Mouse (Mus musculus): ENCODE data around the gene Ergic2. TPM values are rescaled to one million over a fixed set of nuclear protein-coding genes. Genes with fewer than 3 reads are reported as not detected.

Ergic2 gene
- polyA plus RNA-seq (2014; fragmentation: Nextera tagmentation; extraction: Ambion mirVana), result 156 and 172 TPM in 2 replicates

DNA sequence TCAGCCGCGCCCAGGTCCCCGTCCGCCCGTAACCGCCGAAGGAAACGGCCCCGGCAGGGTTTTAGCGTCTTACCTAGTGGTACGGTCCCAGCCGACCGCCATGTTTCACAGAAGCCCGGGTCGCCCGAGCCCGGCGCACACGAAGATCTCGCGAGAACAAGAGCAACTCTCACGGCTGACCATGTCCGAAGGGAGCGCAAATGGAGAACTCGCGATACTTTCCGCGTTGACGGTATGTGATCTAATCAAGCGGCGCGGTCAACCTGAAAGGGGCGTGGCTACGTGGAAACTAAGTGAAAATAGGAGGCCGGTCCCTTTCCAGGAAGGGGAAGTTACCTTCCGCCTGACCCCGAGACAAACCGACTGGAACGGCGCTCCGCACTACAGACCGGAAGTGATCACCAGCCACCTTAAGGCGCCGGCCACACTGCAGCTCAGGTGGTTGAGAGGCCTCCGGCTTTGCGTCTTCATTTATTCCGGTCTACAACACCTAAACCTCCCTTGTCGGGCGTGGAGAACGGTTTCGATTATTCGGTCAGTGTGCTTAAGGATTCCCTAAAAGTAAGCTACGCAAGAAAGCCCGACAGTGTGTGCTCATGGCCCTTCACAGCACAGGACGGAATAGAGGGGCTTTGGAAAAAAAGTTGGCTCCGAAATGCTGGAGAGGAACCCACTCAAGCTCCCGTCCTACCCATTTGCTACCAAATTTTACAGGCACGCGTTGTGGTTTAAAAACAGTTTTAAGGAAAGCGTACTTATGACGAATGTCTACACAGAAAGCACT is at the start of gene Ergic2:
Gene Ergic2 (minus strand): TSS at position 478 of the 784 bp plus-strand sequence.
- Histone ChIP-seq H3K36me3 (ENCODE audit: control insufficient read depth, insufficient read depth, low read length) (no peaks in the 10 kb centered on the region), H3K4me2 (peak within 1 kb of the TSS; percentile 82), H3K9ac (ENCODE audit: low read depth, low read length) (peak within 1 kb of the TSS; percentile 97), H3K4me3 (ENCODE audit: low read depth, low read length) (peak within 1 kb of the TSS; percentile 97), H3K4me1 (replicated peaks; ENCODE audit: control insufficient read depth, insufficient read depth, low read length) (0 out of 2 replicates have a peak, but pooled peaks cover 2% of the 10 kb centered on the region), H3K9me3 (ENCODE audit: control insufficient read depth, low read length) (no peaks in the 10 kb centered on the region), H3K27ac (ENCODE audit: low read depth, low read length) (peak within 1 kb of the TSS; percentile 91), H3K27me3 (replicated peaks; ENCODE audit: control insufficient read depth, insufficient read depth, low read length) (no peaks in the 10 kb centered on the region)
- ATAC-seq (replicated peaks; ENCODE audit: low FRiP score) (peak; percentile 96), DNase-seq (ENCODE audit: low spot score) (peak; percentile 91)
- under 1% methylated on average over 61 of the region's 61 CpGs for WGBS

DNA sequence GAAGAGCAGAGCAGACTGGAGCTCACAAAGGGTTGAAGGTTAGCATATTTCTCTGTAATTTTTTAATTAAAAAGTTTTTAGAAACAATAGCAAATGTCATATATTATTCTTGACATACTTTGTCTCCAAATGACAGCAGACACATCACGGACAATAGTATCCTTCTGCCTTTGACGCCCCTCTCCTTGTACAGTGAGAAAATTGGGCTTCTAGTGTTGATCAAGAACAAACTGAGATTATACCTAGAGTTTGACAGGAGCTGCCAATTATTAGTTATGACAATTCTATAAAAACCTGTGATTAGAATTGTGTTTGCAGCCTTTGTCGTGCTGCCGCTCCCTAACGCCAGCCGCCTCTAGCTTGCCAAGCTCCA is 48.5 kb upstream of the Ergic2 start:
- ATAC-seq (replicated peaks; ENCODE audit: low FRiP score), result no peak
- no peaks in the 10 kb centered on the region for H3K27me3 ChIP-seq (replicated peaks; ENCODE audit: control insufficient read depth, insufficient read depth, low read length)
- no peak overlapping the region for H3K4me3 ChIP-seq (ENCODE audit: low read depth, low read length)
- no peaks in the 10 kb centered on the region for H3K9me3 ChIP-seq (ENCODE audit: control insufficient read depth, low read length)
- H3K4me1 ChIP-seq (replicated peaks; ENCODE audit: control insufficient read depth, insufficient read depth, low read length), result peaks cover 5% of the 10 kb centered on the region; the same call in 1 of the 2 replicates
- H3K9ac ChIP-seq (ENCODE audit: low read depth, low read length), result no peak overlapping the region
- no peak overlapping the region for H3K27ac ChIP-seq (ENCODE audit: low read depth, low read length)
- no peak overlapping the region for H3K4me2 ChIP-seq
- no peak for DNase-seq (ENCODE audit: low spot score)
- 93% methylated on average over 6 of the region's 6 CpGs for WGBS
- H3K36me3 ChIP-seq (ENCODE audit: control insufficient read depth, insufficient read depth, low read length), result no peaks in the 10 kb centered on the region

DNA sequence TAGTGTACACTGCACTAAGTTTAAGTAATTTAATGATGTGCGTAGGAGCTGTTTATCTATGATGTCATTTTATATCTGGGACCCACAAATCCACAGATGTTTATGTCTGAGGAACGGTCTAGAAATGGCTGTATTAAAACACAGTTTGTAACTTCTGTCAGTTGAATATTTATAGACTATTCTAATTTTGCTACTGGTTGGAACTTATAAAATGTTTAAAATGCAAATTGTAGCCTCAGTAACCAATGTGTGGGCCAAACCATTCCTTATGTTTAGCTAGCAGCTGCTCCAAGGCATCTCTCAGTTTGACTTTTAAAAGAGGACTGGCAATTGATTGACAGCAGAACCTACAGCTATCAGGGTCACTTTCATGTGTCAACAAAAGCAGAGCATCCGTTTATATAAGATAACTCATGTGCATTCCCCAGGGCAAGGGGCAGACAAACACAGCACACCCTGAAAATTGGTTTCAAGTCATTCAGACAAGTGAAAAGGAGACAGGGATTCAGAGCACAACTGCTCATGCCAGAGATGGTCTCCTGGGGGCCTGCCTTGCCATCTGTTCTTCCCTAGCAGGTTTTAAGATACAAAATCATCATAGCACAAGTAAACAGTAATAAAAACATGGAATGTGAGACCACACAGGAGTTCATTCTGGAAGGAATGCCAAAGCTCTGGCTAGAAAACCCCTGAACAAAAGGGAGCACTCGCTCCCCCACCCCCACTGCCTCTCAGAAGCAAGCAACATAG is 48.0 kb upstream of the Ergic2 start:
- Histone ChIP-seq H3K27ac (ENCODE audit: low read depth, low read length) (no peak overlapping the region), H3K27me3 (replicated peaks; ENCODE audit: control insufficient read depth, insufficient read depth, low read length) (no peaks in the 10 kb centered on the region), H3K9ac (ENCODE audit: low read depth, low read length) (no peak overlapping the region), H3K9me3 (ENCODE audit: control insufficient read depth, low read length) (no peaks in the 10 kb centered on the region), H3K36me3 (ENCODE audit: control insufficient read depth, insufficient read depth, low read length) (no peaks in the 10 kb centered on the region), H3K4me2 (no peak overlapping the region), H3K4me3 (ENCODE audit: low read depth, low read length) (no peak overlapping the region), H3K4me1 (replicated peaks; ENCODE audit: control insufficient read depth, insufficient read depth, low read length) (peaks cover 5% of the 10 kb centered on the region; the same call in 1 of the 2 replicates)
- peak; percentile 31; the same call in 1 of the 2 replicates for ATAC-seq (replicated peaks; ENCODE audit: low FRiP score)
- DNase-seq (ENCODE audit: low spot score), result no peak
- WGBS, result 56% methylated on average over 4 of the region's 4 CpGs

DNA sequence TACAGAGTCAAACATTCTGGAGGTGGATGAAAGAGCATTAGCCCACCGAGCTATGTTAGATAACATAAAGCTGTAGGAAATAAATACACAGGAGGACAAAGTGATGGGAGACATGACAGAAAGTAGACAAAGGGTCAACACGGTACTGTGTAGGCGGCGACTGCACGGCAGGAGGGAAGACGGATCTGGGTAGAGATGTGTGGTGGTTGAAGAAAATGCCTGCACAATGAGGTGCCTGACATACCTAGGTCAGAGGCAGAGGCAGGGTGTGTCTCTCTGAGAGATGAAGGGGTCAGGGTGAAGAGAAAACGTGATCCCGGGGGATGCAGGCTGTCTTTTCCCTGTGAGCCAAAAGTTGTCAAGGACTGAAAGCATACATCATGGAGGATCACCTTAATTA is 46.9 kb upstream of the Ergic2 start:
- Histone ChIP-seq H3K4me2 (no peak overlapping the region), H3K27ac (ENCODE audit: low read depth, low read length) (no peak overlapping the region), H3K27me3 (replicated peaks; ENCODE audit: control insufficient read depth, insufficient read depth, low read length) (no peaks in the 10 kb centered on the region), H3K36me3 (ENCODE audit: control insufficient read depth, insufficient read depth, low read length) (no peaks in the 10 kb centered on the region), H3K9me3 (ENCODE audit: control insufficient read depth, low read length) (no peaks in the 10 kb centered on the region), H3K4me1 (replicated peaks; ENCODE audit: control insufficient read depth, insufficient read depth, low read length) (peaks cover 5% of the 10 kb centered on the region; the same call in 1 of the 2 replicates), H3K4me3 (ENCODE audit: low read depth, low read length) (no peak overlapping the region), H3K9ac (ENCODE audit: low read depth, low read length) (no peak overlapping the region)
- DNase-seq (ENCODE audit: low spot score), result no peak
- WGBS, result 72% methylated on average over 8 of the region's 8 CpGs
- ATAC-seq (replicated peaks; ENCODE audit: low FRiP score), result no peak

DNA sequence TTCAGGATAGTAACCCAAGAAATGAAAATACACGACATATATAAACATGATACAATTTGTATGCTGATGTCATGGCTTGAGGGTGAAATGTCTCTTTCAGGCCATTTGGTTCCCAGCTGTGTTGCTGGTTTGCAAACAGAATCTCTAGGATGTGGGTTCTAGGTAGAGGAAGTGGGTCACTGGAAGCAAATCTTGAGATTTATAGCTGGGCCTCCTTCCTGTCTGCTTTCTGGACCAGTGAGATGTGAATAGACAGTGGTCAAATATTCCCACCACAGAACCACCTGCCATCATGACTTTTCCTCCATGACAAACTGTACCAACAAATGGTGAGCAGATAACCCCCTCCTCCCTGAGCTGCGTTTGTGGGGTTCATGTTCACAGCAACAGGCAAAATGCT is 45.6 kb upstream of the Ergic2 start:
- Histone ChIP-seq H3K36me3 (ENCODE audit: control insufficient read depth, insufficient read depth, low read length) (no peaks in the 10 kb centered on the region), H3K4me2 (no peak overlapping the region), H3K9ac (ENCODE audit: low read depth, low read length) (no peak overlapping the region), H3K4me1 (replicated peaks; ENCODE audit: control insufficient read depth, insufficient read depth, low read length) (peaks cover 5% of the 10 kb centered on the region; the same call in 1 of the 2 replicates), H3K4me3 (ENCODE audit: low read depth, low read length) (no peak overlapping the region), H3K9me3 (ENCODE audit: control insufficient read depth, low read length) (no peaks in the 10 kb centered on the region), H3K27ac (ENCODE audit: low read depth, low read length) (no peak overlapping the region), H3K27me3 (replicated peaks; ENCODE audit: control insufficient read depth, insufficient read depth, low read length) (no peaks in the 10 kb centered on the region)
- 70% methylated on average over 2 of the region's 2 CpGs for WGBS
- DNase-seq (ENCODE audit: low spot score), result no peak
- no peak for ATAC-seq (replicated peaks; ENCODE audit: low FRiP score)

DNA sequence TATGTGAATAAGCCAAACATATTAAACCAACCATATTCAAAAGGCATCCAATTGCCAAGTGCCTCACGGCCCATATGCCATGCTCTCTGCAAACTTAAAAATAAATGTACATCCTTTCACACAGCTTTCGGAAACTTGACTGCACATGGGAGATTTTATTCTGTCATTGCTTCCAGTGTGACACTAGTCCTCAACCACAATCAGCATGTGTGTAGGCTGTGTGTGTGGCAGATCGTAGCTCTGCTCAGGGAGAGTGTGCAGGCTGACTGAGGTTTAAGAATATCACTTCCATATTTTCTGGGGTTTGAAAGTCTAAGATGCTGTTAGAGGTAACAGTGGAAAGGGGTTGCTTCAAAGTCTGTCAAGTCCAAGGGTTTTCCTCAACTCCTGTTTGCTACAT is 43.9 kb upstream of the Ergic2 start:
- Histone ChIP-seq H3K9me3 (ENCODE audit: control insufficient read depth, low read length) (no peaks in the 10 kb centered on the region), H3K4me1 (replicated peaks; ENCODE audit: control insufficient read depth, insufficient read depth, low read length) (peaks cover 5% of the 10 kb centered on the region; the same call in 1 of the 2 replicates), H3K27ac (ENCODE audit: low read depth, low read length) (no peak overlapping the region), H3K4me2 (no peak overlapping the region), H3K36me3 (ENCODE audit: control insufficient read depth, insufficient read depth, low read length) (no peaks in the 10 kb centered on the region), H3K27me3 (replicated peaks; ENCODE audit: control insufficient read depth, insufficient read depth, low read length) (no peaks in the 10 kb centered on the region), H3K9ac (ENCODE audit: low read depth, low read length) (no peak overlapping the region), H3K4me3 (ENCODE audit: low read depth, low read length) (no peak overlapping the region)
- 79% methylated on average over 3 of the region's 3 CpGs for WGBS
- ATAC-seq (replicated peaks; ENCODE audit: low FRiP score) (no peak), DNase-seq (ENCODE audit: low spot score) (no peak)

DNA sequence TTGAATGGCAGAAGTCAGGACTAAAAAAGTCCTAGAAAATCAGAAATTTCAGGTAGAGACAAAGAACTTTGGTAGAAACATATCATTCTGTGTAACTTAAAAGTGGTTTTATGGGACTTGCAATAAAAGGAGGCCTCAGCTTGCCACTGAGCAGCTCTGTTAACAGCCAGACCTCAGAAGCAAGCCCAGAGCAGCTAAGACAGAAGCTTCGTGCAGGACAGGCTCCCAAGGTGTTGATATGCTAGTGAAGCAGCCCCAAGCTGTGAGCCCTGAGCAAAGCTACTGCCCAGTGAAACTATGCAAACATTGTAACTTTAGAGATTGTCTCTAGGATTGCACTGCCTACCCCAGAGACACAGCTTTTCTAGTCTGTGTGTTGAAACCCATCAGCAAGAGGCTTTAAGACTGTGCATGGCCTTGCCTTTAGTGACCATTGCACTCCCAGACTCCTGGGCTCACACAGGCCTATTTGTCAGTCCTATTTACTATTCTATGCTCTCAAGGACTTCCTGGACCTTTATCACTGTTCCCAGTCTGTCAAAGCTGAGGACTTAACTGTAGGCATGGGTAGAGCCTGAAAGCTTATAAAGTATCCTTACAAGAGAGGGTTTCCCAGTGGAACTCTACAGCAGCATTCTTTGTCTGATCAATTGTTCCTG is 43.4 kb upstream of the Ergic2 start:
- Histone ChIP-seq H3K9me3 (ENCODE audit: control insufficient read depth, low read length) (no peaks in the 10 kb centered on the region), H3K27ac (ENCODE audit: low read depth, low read length) (no peak overlapping the region), H3K4me1 (replicated peaks; ENCODE audit: control insufficient read depth, insufficient read depth, low read length) (peaks cover 5% of the 10 kb centered on the region; the same call in 1 of the 2 replicates), H3K9ac (ENCODE audit: low read depth, low read length) (no peak overlapping the region), H3K4me3 (ENCODE audit: low read depth, low read length) (no peak overlapping the region), H3K36me3 (ENCODE audit: control insufficient read depth, insufficient read depth, low read length) (no peaks in the 10 kb centered on the region), H3K4me2 (no peak overlapping the region), H3K27me3 (replicated peaks; ENCODE audit: control insufficient read depth, insufficient read depth, low read length) (no peaks in the 10 kb centered on the region)
- 56% methylated on average over 1 of the region's 1 CpGs for WGBS
- no peak for DNase-seq (ENCODE audit: low spot score)
- no peak for ATAC-seq (replicated peaks; ENCODE audit: low FRiP score)

DNA sequence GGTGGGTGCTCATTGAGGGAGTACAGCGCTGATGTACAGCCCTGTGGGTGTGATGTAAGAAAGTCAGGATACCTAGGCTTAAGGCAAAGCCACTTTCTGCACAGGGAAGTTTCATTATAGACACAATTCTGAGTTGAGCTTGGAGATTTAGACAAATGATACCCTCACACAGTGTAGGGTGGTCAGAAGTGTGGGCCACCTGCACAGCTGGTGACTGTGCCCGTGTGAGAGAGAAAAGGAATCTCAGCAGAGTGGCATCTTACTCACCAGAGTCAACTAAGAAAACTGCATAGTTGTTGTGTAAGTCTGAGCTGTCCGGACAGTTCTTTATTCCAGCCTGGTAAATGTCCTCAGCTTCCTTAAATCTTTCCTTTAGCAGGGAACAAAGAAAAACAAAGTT is 37.0 kb upstream of the Ergic2 start:
- H3K4me2 ChIP-seq, result no peak overlapping the region
- H3K9ac ChIP-seq (ENCODE audit: low read depth, low read length), result no peak overlapping the region
- H3K27ac ChIP-seq (ENCODE audit: low read depth, low read length), result no peak overlapping the region
- H3K4me3 ChIP-seq (ENCODE audit: low read depth, low read length), result no peak overlapping the region
- WGBS, result 76% methylated on average over 3 of the region's 3 CpGs
- ATAC-seq (replicated peaks; ENCODE audit: low FRiP score), result no peak
- H3K27me3 ChIP-seq (replicated peaks; ENCODE audit: control insufficient read depth, insufficient read depth, low read length), result no peaks in the 10 kb centered on the region
- H3K36me3 ChIP-seq (ENCODE audit: control insufficient read depth, insufficient read depth, low read length), result no peaks in the 10 kb centered on the region
- H3K9me3 ChIP-seq (ENCODE audit: control insufficient read depth, low read length), result no peaks in the 10 kb centered on the region
- DNase-seq (ENCODE audit: low spot score), result no peak
- no peaks in the 10 kb centered on the region; the same call in 1 of the 2 replicates for H3K4me1 ChIP-seq (replicated peaks; ENCODE audit: control insufficient read depth, insufficient read depth, low read length)
